Mouse (Mus musculus) common myeloid progenitor, adult 5-6 weeks (primary cell): ENCODE results near the gene Flt4. TPM values are rescaled to one million over a fixed set of nuclear protein-coding genes. Genes with fewer than 3 reads are reported as not detected.
A peak's percentile ranks its signal among the peaks of the same experiment; 100 is the strongest.

ENCODE experiments used
- ATAC-seq: replicated peaks from 2 replicates; pipeline ENCODE4 v1.8.0; 2016; ENCODE audit warnings: low read depth, mild to moderate bottlenecking, moderate TSS enrichment, inconsistent platforms; ENCODE audit not compliant: poor library complexity, severe bottlenecking
- total RNA-seq: library from RNA; stranded (forward); fragments of 200-1000, 187-1606 nt; gene quantifications from 2 replicates; pipeline ENCODE4 v1.2.3, GENCODE M21; 2017

Flt4 gene
- total RNA-seq, 1 experiment from 2014 or later: 0.09 TPM

GRCm38 (mm10) chr11:49636449-49636848, 27.4 kb downstream of the Flt4 start:
- ATAC-seq: peak; percentile 27

GRCm38 (mm10) chr11:49645677-49646076, 36.6 kb downstream of the Flt4 start:
- no peak for ATAC-seq

DNA sequence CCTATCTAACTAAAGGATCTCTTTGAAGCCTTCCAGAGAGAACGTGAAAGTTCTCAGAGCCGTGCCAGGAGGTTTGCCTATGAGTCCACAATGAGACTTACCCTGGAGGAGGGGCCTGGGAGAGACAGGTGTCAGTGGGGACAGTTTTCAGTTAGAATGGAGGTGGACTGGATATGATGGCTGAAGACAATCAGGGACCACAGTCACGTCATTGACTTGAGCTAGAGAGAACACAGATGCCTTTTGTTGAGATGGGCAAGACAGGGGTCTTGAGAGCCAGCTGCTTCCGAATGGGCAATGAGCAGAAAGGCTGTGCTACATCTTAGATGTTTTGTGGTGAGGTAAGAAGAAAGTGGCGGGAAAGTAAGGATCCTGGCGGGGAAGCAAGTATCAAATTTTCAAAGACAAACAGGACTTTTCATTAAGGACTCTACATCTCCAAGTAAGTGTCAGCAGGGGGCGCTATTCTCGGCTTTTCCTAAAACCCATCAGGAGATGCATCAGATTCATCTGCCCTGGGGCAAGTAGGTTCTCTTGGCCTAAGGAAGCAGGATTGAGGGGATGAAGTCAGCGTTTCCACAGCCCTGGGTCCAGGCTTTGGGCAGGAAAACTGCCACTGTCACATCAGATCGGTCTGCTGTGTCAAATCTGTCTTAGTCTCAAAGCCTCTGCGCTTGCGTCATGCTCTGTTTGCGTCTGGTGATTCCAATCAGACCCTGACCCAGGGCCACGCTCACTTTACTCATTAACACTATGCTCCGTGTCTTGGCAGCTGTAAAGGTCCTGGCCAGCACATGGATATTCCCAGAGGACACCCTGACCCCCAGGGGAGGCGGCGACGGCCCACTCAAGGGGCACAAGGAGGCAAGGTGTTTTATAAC, 41.3 kb downstream of the Flt4 start:
- no peak for ATAC-seq

- peak; percentile 70 for ATAC-seq
Observed at GRCm38 (mm10) chr11:49650994-49651761, 42.1 kb downstream of the Flt4 start.

GRCm38 (mm10) chr11:49651762-49652322, 42.8 kb downstream of the Flt4 start:
- peak; percentile 9; the same call in 1 of the 2 replicates for ATAC-seq

- ATAC-seq: peak; percentile 71
Observed at GRCm38 (mm10) chr11:49652401-49653078, 43.5 kb downstream of the Flt4 start.

DNA sequence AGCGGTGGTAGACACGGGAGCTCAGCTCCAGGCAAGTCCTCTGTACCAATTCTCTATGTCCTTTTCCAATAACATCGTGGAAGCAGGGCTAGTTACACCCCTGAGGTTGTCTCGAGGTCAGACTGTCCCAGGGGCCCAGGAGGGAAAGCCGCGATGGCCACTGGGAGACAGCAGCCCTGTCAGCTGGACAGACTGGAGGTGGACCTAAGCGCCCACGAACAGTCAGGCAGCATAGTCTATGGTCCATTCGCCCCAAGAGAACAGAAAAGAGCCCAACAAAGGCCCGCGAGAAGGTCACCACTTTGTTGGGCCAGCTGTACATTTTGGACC, 44.0 kb downstream of the Flt4 start:
- ATAC-seq: peak; percentile 29

- ATAC-seq: no peak
Observed at GRCm38 (mm10) chr11:49654651-49655050, 45.6 kb downstream of the Flt4 start.

GRCm38 (mm10) chr11:49655501-49655900, 46.4 kb downstream of the Flt4 start:
- ATAC-seq: no peak

GRCm38 (mm10) chr11:49658065-49658464, 49.0 kb downstream of the Flt4 start:
- ATAC-seq: no peak

DNA sequence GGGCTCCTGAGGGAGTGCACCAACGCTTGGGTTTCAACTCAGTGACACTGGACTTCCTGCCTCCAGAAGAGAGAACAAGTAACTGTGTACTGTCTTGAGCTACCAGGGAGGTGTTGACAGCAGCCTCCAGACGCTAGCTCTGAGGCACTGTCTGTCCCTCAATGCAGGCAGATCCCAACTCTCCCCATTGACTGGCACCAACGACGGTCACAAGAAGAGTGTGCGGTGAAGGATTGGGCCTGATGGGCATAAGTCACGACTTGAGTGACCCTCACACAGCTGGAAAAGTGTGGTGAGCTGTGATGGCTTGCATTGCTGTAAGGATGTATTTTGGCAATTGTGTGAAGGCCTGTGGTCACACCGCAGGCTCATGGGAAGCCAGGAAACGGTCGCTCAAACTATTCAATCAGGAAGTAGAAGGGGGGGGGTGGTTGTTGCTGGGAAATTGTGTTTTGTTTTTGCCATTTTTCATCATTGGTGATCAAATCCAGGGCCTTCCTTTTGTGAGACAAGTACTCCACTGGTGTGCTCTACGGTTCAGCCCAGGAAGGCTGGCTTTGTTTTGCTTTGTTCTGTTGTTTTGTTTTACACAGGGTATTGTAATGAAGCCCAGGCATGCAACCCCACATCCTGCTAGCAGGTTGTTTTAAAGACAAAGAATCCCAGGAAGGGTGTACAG, 49.9 kb downstream of the Flt4 start:
- peak; percentile 79 for ATAC-seq

DNA sequence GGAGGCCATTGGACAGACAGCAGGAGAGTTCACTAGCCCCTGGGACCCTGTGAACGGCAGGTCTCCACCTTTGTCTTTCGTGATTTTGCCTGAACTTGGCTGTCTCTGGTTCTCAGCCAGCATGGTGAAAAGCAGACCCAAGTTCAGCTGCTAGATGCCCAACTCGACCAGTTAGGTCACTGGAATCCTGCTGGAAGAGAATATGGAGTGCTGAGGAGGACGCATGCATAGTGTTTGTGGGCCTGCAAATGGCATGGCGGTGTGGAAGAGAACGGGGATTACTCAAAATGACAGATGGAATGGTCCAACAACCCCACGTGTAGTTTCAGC, 50.4 kb downstream of the Flt4 start:
- ATAC-seq: no peak

DNA sequence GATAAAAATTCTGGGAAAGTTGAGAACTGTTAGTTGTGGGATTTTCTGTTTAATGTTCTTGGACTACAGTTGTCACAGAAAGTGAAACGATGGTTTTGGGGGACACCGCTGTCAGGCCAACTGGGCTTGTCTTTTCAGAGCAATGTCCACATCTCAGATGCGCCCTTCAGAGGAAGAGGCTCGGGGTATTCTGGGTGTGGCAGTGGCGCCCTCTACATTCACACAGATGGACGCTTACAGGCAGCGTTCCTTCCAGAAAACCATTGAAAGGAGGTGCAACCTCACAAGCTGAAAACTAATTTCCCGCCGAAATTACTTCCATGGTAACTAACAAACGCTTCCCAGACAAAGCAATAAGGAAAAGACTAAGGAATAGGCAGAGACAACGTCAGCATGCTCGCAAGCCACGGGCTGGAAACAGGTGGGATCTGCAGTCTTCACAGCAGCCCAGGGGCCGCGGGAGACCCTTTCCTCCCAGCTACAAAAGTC, 53.3 kb downstream of the Flt4 start:
- no peak for ATAC-seq

DNA sequence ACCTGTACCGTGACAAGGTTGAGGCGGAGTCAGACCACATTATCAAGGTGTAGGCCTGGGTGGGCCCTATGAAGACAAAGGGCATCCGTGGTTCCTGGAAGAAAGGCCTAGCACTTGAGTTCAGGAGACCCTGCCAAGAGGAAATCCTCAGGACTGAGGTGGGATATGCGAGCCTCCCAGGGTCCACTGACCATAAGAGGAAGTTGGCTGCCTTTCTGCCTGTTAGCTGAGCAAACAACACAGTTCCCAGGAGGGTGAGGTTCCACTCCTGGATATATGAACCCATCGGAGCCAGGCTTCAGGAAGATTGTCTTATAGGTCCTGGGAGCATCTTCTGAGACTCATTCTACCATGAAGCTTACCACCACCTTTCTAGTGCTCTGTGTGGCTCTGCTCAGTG, 54.2 kb downstream of the Flt4 start, which contains the start of gene Scgb3a1:
TSS of gene Scgb3a1 (plus strand) at position 301 of the 400 bp plus-strand sequence.
- ATAC-seq: no peak

- peak; percentile 40; the same call in 1 of the 2 replicates for ATAC-seq
Observed at GRCm38 (mm10) chr11:49664262-49665140, 55.4 kb downstream of the Flt4 start.

GRCm38 (mm10) chr11:49665462-49665861, 56.4 kb downstream of the Flt4 start:
- 0 out of 2 replicates have a peak, but pooled peaks have one; percentile 4 for ATAC-seq

- ATAC-seq: no peak
Observed at GRCm38 (mm10) chr11:49673433-49673832, 64.4 kb downstream of the Flt4 start.

DNA sequence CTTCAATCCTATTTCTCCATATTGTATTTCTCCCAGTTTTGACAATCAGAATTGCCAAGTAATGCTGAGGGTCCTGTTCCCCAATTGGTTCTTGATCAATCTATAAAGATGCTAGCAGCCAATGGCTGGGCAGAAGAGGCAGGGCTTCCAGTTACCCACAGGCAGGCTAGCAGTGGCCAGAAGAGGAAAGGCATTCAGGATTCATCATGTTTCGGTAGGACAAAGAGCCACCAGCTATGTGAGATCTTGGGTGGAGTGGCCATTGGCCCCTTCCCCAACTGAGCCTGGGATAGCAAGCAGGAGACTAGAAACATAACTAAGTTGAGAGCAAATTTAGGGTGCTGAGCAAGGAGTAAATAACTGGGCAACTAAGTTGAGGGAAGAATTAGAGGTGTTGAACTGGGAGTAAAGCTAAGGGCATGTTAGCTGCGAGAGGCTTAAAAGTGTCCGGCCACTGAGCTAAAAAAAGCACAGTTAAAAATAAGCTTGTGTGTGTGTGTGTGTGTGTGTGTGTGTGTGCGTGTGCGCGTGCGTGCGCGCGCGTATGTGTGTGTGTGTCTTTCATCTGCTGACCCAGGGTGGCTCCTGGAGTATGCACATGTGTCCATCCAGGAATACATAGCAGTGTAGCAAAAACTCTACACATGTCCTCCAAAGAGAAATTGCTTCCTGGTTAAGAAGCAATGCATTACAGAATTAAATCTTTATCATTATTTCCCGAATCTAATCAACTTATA, 75.3 kb downstream of the Flt4 start:
- ATAC-seq: no peak
